Mouse (Mus musculus): ENCODE data around the gene Fgfr2. TPM values are rescaled to one million over a fixed set of nuclear protein-coding genes. Genes with fewer than 3 reads are reported as not detected.
A peak's percentile ranks its signal among the peaks of the same experiment; 100 is the strongest.

Gene Fgfr2
- total RNA-seq, 1 experiment = 37.5 TPM

GRCm38 (mm10) chr7:131713076-131713475 lies 1410.1 kb downstream of the Fgfr2 start:
- no peaks in the 10 kb centered on the region for H3K9me3 ChIP-seq (ENCODE audit: control insufficient read depth, insufficient read depth, low read depth, low read length)
- no peak for TF ChIP-seq MAFK (IDR thresholded peaks at IDR 0.05; ENCODE audit: insufficient read depth, low read depth, low read length)
- TF ChIP-seq HCFC1 (IDR thresholded peaks at IDR 0.05; ENCODE audit: borderline replicate concordance, insufficient read depth, low read length) = no peak
- no peak for TF ChIP-seq ZC3H11A (IDR thresholded peaks at IDR 0.05; ENCODE audit: borderline replicate concordance, low read depth, low read length)
- no peak for TF ChIP-seq ZNF384 (IDR thresholded peaks at IDR 0.05; ENCODE audit: low read depth, low read length)
- no peak for TF ChIP-seq CHD2 (IDR thresholded peaks at IDR 0.05; ENCODE audit: low read depth, low read length)
- H3K9ac ChIP-seq (ENCODE audit: insufficient read depth, low read depth, low read length, poor library complexity, severe bottlenecking) = no peak overlapping the region
- no peaks in the 10 kb centered on the region for H3K36me3 ChIP-seq (ENCODE audit: control insufficient read depth, insufficient read depth, low read length, poor library complexity, severe bottlenecking)
- H3K4me1 ChIP-seq (ENCODE audit: control insufficient read depth in 2 of 2, insufficient read depth in 2 of 2, low read length in 2 of 2, poor library complexity in 1 of 2) = peaks cover 0 to 4% of the 10 kb centered on the region in 2 experiments; a peak in 1 of 4 replicates
- H3K27ac ChIP-seq (ENCODE audit: insufficient read depth, low read depth, low read length, poor library complexity, severe bottlenecking) = no peak overlapping the region
- in situ Hi-C loops (cut with MboI; ENCODE audit: low sequenced_read_pairs in 2 of 2, unreplicated experiment in 2 of 2) = no loop called here
- DNase-seq (ENCODE audit: low read depth, low spot score) = no peak
- no peak overlapping the region for H3K4me3 ChIP-seq (ENCODE audit: insufficient read depth in 1 of 2, low read depth in 1 of 2, low read length in 2 of 2, poor library complexity in 1 of 2, severe bottlenecking in 1 of 2)

DNA sequence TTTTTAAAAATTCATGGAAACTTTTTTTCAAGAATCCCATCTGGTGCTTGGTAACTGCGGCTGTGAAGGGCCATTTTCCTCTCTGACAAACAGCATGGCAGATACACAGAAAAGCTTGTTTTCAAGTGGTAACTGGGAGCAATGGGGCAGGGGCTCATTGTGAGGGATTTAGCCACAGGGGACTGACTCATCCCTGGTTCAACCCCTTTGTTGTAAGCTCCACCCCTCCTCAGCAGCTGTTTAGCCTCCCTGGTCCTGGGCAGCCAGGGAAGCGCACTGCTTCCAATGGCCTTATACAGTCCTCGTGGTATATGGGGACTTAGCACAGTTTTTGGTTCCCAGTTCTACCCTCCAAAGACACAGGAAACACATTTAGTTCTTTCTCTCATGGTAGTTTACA lies 1426.3 kb downstream of the Fgfr2 start:
- H3K9me3 ChIP-seq (ENCODE audit: control insufficient read depth, insufficient read depth, low read depth, low read length) = no peaks in the 10 kb centered on the region
- H3K27ac ChIP-seq (ENCODE audit: insufficient read depth, low read depth, low read length, poor library complexity, severe bottlenecking) = no peak overlapping the region
- H3K4me3 ChIP-seq (ENCODE audit: insufficient read depth in 1 of 2, low read depth in 1 of 2, low read length in 2 of 2, poor library complexity in 1 of 2, severe bottlenecking in 1 of 2) = no peak overlapping the region
- no peaks in the 10 kb centered on the region for H3K36me3 ChIP-seq (ENCODE audit: control insufficient read depth, insufficient read depth, low read length, poor library complexity, severe bottlenecking)
- TF ChIP-seq CHD2 (IDR thresholded peaks at IDR 0.05; ENCODE audit: low read depth, low read length) = no peak
- TF ChIP-seq ZC3H11A (IDR thresholded peaks at IDR 0.05; ENCODE audit: borderline replicate concordance, low read depth, low read length) = no peak
- no peak for TF ChIP-seq ZNF384 (IDR thresholded peaks at IDR 0.05; ENCODE audit: low read depth, low read length)
- no peak for TF ChIP-seq MAFK (IDR thresholded peaks at IDR 0.05; ENCODE audit: insufficient read depth, low read depth, low read length)
- no peak for TF ChIP-seq HCFC1 (IDR thresholded peaks at IDR 0.05; ENCODE audit: borderline replicate concordance, insufficient read depth, low read length)
- peaks cover 0 to 5% of the 10 kb centered on the region in 2 experiments; a peak in 1 of 4 replicates for H3K4me1 ChIP-seq (ENCODE audit: control insufficient read depth in 2 of 2, insufficient read depth in 2 of 2, low read length in 2 of 2, poor library complexity in 1 of 2)
- in situ Hi-C loops (cut with MboI; ENCODE audit: low sequenced_read_pairs in 2 of 2, unreplicated experiment in 2 of 2) = no loop called here
- DNase-seq (ENCODE audit: low read depth, low spot score) = peak; percentile 33
- H3K9ac ChIP-seq (ENCODE audit: insufficient read depth, low read depth, low read length, poor library complexity, severe bottlenecking) = no peak overlapping the region

DNA sequence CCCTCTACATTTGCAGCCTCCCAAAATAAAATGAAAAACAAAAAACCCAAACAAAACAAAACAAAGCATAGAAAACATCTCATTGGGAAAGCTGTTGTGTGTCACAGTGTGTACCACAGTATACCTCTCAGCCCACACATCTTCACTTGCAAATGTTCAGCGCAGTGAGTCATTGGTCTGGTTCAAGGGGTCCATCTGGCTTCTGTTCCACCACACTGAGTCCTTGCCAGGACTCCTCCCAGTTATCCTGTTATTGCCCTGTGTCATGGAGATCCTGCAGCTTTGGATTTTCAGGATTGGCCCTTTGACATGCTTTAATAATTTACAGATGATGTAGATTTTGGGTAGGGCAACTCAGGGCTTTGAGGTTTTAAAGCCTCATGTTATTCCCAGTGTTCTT lies 1435.8 kb downstream of the Fgfr2 start:
- Histone ChIP-seq H3K27ac (ENCODE audit: insufficient read depth, low read depth, low read length, poor library complexity, severe bottlenecking) (no peak overlapping the region), H3K4me1 (ENCODE audit: control insufficient read depth in 2 of 2, insufficient read depth in 2 of 2, low read length in 2 of 2, poor library complexity in 1 of 2) (no peaks in the 10 kb centered on the region), H3K36me3 (ENCODE audit: control insufficient read depth, insufficient read depth, low read length, poor library complexity, severe bottlenecking) (no peaks in the 10 kb centered on the region), H3K4me3 (ENCODE audit: insufficient read depth in 1 of 2, low read depth in 1 of 2, low read length in 2 of 2, poor library complexity in 1 of 2, severe bottlenecking in 1 of 2) (no peak overlapping the region), H3K9me3 (ENCODE audit: control insufficient read depth, insufficient read depth, low read depth, low read length) (no peaks in the 10 kb centered on the region), H3K9ac (ENCODE audit: insufficient read depth, low read depth, low read length, poor library complexity, severe bottlenecking) (no peak overlapping the region)
- DNase-seq (ENCODE audit: low read depth, low spot score) = no peak
- in situ Hi-C loops (cut with MboI; ENCODE audit: low sequenced_read_pairs in 2 of 2, unreplicated experiment in 2 of 2) = no loop called here
- TF ChIP-seq MAFK (IDR thresholded peaks at IDR 0.05; ENCODE audit: insufficient read depth, low read depth, low read length) (no peak), CHD2 (IDR thresholded peaks at IDR 0.05; ENCODE audit: low read depth, low read length) (no peak), ZNF384 (IDR thresholded peaks at IDR 0.05; ENCODE audit: low read depth, low read length) (no peak), HCFC1 (IDR thresholded peaks at IDR 0.05; ENCODE audit: borderline replicate concordance, insufficient read depth, low read length) (no peak), ZC3H11A (IDR thresholded peaks at IDR 0.05; ENCODE audit: borderline replicate concordance, low read depth, low read length) (no peak)

GRCm38 (mm10) chr7:131677126-131677525 lies 1446.0 kb downstream of the Fgfr2 start:
- in situ Hi-C loops (cut with MboI; ENCODE audit: low sequenced_read_pairs in 2 of 2, unreplicated experiment in 2 of 2) = no loop called here
- DNase-seq (ENCODE audit: low read depth, low spot score) = no peak
- Histone ChIP-seq H3K9me3 (ENCODE audit: control insufficient read depth, insufficient read depth, low read depth, low read length) (no peaks in the 10 kb centered on the region), H3K27ac (ENCODE audit: insufficient read depth, low read depth, low read length, poor library complexity, severe bottlenecking) (no peak overlapping the region), H3K4me3 (ENCODE audit: insufficient read depth in 1 of 2, low read depth in 1 of 2, low read length in 2 of 2, poor library complexity in 1 of 2, severe bottlenecking in 1 of 2) (no peak overlapping the region), H3K36me3 (ENCODE audit: control insufficient read depth, insufficient read depth, low read length, poor library complexity, severe bottlenecking) (no peaks in the 10 kb centered on the region), H3K4me1 (ENCODE audit: control insufficient read depth in 2 of 2, insufficient read depth in 2 of 2, low read length in 2 of 2, poor library complexity in 1 of 2) (peaks cover 0 to 4% of the 10 kb centered on the region in 2 experiments; a peak in 1 of 4 replicates), H3K9ac (ENCODE audit: insufficient read depth, low read depth, low read length, poor library complexity, severe bottlenecking) (no peak overlapping the region)
- TF ChIP-seq ZNF384 (IDR thresholded peaks at IDR 0.05; ENCODE audit: low read depth, low read length) (no peak), CHD2 (IDR thresholded peaks at IDR 0.05; ENCODE audit: low read depth, low read length) (no peak), HCFC1 (IDR thresholded peaks at IDR 0.05; ENCODE audit: borderline replicate concordance, insufficient read depth, low read length) (no peak), ZC3H11A (IDR thresholded peaks at IDR 0.05; ENCODE audit: borderline replicate concordance, low read depth, low read length) (no peak), MAFK (IDR thresholded peaks at IDR 0.05; ENCODE audit: insufficient read depth, low read depth, low read length) (no peak)

DNA sequence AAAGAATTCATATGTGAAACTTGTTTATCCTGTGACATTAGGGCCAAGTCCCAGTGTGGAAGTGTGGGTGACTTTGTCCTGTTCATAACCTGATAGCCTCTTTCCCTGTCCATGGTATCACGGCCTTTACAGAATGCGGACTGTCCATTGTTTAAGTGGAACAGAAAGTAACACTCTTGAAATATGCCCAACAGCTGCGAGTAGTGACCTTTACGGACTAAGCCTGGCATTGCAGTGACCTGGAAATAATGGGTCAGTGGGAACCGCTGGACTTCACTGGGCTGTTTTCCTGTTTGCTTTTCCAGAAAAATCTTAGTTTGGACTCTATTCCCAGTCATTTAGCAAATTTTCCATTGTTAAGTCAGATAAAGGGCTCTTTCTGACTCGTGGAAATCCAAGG lies 1452.6 kb downstream of the Fgfr2 start:
- Histone ChIP-seq H3K36me3 (ENCODE audit: control insufficient read depth, insufficient read depth, low read length, poor library complexity, severe bottlenecking) (no peaks in the 10 kb centered on the region), H3K4me3 (ENCODE audit: insufficient read depth in 1 of 2, low read depth in 1 of 2, low read length in 2 of 2, poor library complexity in 1 of 2, severe bottlenecking in 1 of 2) (no peak overlapping the region), H3K27ac (ENCODE audit: insufficient read depth, low read depth, low read length, poor library complexity, severe bottlenecking) (no peak overlapping the region), H3K4me1 (ENCODE audit: control insufficient read depth in 2 of 2, insufficient read depth in 2 of 2, low read length in 2 of 2, poor library complexity in 1 of 2) (0 out of 4 replicates have a peak, but pooled peaks cover 0 to 2% of the 10 kb centered on the region in 2 experiments), H3K9me3 (ENCODE audit: control insufficient read depth, insufficient read depth, low read depth, low read length) (no peaks in the 10 kb centered on the region), H3K9ac (ENCODE audit: insufficient read depth, low read depth, low read length, poor library complexity, severe bottlenecking) (no peak overlapping the region)
- no peak for DNase-seq (ENCODE audit: low read depth, low spot score)
- TF ChIP-seq CHD2 (IDR thresholded peaks at IDR 0.05; ENCODE audit: low read depth, low read length) (no peak), MAFK (IDR thresholded peaks at IDR 0.05; ENCODE audit: insufficient read depth, low read depth, low read length) (no peak), HCFC1 (IDR thresholded peaks at IDR 0.05; ENCODE audit: borderline replicate concordance, insufficient read depth, low read length) (no peak), ZC3H11A (IDR thresholded peaks at IDR 0.05; ENCODE audit: borderline replicate concordance, low read depth, low read length) (no peak), ZNF384 (IDR thresholded peaks at IDR 0.05; ENCODE audit: low read depth, low read length) (no peak)
- in situ Hi-C loops (cut with MboI; ENCODE audit: low sequenced_read_pairs in 2 of 2, unreplicated experiment in 2 of 2) = no loop called here
